Mouse (Mus musculus) spleen, postnatal 36 days (tissue): ENCODE measurements around the gene Gm29609.

Experiments used
- DNase-seq, 2 experiments: peaks; one replicate each; pipeline ENCODE4 v3.0.0; 2022; ENCODE audit warnings: low spot score in 2 of 2, mixed read lengths in 1 of 2

Gm29609 gene

DNA sequence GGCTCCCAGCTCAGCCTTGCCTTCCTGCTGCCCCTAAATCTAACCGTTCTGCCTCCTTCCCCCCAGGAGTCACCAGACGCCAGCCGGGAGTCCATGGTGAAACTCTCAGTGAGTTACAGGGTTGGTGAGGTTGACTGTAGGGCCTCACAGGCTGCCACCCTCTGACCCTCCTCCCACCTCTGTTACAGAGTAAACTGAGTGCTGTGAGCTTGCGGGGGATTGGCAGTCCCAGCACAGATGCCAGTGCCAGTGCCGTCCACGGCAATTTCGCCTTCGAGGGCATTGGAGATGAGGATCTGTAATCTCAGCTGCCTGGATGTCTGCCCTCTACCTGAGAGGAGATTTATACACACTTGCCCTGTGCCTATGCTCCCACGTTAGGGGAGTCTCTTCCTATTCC is 18.5 kb upstream of the Gm29609 start:
- no peak for DNase-seq

DNA sequence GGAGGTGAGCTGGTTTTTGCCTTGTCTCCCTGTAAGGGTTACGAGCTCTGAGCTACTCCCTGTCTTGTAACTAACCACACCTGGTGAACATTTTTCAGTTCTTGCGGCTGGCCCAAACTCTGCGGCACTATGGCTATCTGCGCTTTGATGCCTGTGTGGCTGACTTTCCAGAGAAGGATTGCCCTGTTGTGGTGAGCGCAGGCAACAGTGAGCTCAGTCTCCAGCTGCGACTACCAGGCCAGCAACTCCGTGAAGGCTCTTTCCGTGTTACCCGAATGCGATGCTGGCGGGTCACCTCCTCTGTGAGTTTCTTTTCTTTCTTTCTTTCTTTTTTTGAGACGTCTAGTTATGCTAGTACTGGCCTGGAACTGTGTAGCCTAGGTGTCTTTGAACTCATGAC is 17.4 kb upstream of the Gm29609 start:
- no peak for DNase-seq

DNA sequence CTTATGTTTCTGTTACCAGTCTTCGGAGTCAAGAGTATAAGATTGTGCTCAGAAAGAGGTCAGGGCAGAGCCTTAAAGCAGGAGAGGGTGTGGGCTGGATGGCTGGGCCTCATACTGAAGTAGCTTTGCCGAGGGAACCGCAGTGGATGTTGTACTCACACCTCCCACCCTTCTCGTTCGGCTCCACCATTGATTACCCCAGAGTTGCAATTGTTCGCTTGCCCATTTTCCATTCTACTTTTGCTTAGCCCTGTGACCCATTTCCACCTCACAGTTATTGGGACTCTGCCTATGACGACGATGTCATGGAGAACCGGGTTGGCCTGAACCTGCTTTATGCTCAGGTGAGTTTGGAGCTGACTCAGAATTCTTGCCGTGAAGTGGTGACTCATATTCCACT is 16.5 kb upstream of the Gm29609 start:
- no peak for DNase-seq

DNA sequence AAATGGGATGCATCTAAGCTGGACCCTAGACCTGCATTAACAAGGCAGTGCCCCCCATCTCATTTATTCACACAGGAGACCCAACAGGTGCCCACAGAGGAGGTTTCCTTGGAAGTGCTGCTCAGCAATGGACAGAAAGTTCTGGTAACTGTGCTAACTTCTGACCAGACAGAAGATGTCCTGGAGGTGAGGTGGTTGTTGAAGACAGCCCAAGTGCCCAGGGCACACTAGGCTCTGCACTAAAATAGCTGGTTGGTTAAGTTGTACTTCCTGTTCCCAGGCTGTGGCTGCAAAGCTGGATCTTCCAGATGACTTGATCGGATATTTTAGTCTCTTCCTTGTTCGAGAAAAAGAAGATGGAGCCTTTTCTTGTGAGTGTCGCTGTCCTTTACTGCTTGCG is 16.0 kb upstream of the Gm29609 start:
- DNase-seq: no peak

- no peak for DNase-seq
Measured at GRCm38 (mm10) chr5:31194486-31195485, 15.1 kb upstream of the Gm29609 start.

- DNase-seq: no peak
Measured at GRCm38 (mm10) chr5:31193631-31194281, 14.0 kb upstream of the Gm29609 start.

DNA sequence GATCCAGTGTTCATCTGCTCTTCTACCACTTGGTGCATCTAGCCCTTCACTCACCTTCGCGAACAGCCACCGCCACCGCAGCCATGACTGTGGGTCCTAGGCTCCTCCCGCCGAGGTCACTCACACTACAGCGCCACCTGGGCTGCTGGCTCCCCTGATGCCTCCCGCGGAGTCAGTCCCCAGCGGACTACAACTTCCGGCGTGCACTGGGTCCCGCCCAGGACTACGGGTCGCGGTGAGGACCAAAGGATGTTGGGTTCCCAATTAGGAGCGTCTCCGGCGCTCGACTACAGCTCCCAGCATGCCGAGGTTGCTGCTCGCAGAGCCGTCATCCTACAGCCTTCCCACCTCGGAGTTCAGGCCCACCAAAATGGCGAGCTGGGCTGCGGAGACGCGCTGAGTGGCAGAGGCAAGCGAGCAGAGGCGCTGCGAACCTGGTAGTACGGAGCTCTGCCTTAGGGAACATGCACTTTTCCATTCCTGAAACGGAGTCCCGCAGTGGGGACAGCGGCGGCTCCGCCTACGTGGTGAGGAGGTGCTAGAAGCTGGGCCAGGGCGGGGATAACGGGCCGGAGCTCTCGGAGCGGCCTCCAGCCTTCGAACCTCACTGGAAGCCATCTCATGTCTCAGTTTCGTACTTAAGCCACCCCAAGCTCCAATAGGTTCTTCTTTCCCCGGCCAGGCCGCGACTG is 13.4 kb upstream of the Gm29609 start, which contains the start of the genes Snx17 and Eif2b4:
Snx17 (plus strand) TSS at position 289 of the 692 bp plus-strand sequence.
Eif2b4 (minus strand) TSS at position 492 of the 692 bp plus-strand sequence.
- DNase-seq: peak; percentile 99 to 100

DNA sequence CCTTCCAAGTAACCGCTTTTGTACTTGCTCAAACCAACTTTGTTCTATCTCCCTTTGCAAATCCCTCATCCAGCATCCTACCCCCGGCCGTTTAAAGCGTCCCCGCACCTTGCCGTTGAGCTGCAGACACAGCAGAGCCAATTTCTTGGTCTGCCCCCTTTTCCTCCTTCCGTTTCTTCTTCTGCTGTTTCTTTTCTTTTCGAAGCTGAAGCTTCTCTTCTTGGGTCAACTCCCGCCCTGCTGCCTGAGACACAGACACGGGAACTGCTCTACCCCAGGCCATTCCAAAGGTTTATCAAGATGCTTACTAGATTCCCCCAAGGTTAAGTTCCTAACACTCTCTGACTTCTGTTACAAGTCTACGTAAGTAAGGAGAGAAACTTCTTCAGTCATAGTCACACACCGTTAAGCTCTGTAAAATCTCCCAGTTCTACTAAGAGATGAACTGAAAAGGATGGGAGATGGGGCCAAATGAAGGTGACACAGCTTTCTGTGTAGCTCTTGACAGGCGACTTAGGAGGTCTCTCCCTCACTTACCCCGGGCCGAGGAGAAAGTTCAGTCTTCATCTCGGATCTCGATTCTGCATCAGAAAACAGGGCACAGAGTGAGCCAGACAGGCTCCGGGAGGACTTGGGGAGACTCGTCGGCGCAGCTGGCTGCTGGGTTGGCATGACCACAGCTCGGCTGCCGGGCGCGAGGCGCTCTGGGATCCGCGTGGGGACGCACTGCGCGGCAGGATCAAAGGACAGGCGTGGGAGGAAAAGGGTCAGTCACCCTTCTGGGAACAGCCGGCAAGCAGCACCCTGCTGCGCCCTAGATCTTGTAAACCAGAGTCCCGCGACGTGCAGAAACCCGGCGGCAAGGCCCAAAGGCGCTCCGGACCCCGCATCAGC is 12.6 kb upstream of the Gm29609 start:
- DNase-seq: no peak

DNA sequence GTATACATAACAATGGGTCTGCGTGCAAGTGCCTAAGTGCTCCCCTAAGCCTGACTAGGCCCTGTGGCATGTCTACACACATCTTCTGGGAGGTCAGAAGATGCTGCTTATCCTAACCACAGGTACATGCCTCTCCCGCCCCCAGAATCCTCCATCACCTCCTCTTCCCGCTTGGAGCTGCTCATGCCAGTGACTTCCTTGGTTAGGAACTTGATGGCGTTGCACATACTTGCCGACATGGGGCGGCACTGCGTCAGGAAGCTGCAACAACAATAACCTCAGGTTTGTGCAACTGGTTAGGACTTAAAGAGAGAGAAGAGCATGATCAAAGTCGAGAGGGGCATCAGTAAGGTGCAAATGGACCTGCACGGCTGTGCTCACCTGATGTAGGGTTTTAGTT is 10.5 kb upstream of the Gm29609 start:
- DNase-seq: no peak

- no peak for DNase-seq
Measured at GRCm38 (mm10) chr5:31188223-31188840, 8.6 kb upstream of the Gm29609 start.

GRCm38 (mm10) chr5:31183678-31184077 is 4.0 kb upstream of the Gm29609 start:
- DNase-seq: no peak

- no peak for DNase-seq
Measured at GRCm38 (mm10) chr5:31181183-31181770, 1.6 kb upstream of the Gm29609 start.

DNA sequence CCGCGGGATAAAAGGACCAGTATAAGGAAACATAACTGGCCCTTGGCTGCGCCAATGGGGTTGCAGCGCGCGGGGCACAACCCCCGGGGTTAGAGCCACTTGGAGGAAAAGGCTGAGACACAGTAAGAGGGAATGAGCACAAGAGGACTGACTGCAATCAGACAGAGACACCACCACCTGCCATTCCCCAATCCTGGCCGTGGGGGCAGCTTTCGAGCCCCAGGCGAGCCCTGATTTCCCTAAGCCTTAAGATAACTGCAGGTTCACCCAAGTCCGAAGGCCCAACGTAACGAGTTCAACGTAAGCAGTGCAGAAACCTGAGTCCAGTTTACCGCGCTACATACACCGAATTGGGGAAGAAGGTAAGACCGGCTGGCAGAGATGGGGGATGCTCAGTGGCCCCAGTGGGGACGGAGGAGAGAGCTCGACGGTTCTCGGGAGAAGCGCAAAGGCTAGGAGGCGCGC is 378 bp downstream of the Gm29609 start:
- DNase-seq: no peak

DNA sequence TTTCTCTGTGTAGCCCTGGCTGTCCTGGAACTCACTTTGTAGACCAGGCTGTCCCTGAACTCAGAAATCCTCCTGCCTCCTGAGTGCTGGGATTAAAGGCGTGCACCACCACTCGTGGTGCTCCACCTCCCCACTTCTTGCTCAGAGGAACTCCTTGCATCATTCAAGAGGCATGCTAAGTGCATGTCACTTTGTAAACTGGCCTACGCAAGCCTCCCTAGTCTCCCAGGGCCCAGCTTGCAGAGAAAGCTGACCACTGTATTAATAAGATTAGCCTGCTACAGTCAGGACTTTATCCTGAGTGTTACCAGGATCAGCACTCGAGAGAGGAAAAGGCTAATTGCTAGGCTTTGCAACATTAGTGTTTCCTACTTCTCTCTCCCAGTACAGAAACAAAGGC is 11.1 kb downstream of the Gm29609 start:
- no peak for DNase-seq

DNA sequence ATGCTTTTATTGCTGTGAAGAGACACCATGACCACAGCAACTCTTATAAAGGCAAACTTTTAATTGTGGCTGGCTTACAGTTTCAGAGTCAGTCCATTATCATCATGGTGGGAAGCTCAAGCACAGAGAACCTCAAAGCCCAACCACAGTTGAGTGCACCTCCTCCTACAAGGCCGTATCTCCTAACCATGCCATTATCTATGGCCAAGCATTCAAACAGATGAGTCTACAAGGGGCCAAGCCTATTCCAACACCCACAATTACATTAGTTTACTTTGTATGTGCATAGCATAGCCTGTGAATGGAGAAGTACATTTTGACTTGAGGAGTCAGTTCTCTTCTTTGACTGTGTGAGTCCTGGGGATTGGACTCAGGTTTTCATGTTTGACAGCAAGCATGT is 14.8 kb downstream of the Gm29609 start:
- DNase-seq: no peak

DNA sequence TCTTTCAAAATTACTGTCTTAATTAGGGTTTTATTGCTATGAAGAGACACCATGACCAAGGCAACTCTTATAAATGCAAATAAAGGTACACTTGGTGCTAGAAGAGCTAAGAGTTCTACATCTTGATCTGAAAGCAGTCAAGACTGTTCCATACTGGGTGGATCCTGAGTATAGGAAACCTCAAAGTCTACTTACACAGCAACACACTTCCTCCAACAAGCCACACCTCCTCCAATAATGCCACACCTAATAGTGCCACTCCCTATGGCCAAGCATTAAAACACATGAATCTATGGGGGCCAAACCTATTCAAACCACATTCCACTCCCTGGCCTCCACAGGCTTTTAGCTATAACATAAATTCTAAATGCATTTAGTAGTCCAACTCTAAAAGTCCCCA is 17.2 kb downstream of the Gm29609 start:
- DNase-seq: no peak

DNA sequence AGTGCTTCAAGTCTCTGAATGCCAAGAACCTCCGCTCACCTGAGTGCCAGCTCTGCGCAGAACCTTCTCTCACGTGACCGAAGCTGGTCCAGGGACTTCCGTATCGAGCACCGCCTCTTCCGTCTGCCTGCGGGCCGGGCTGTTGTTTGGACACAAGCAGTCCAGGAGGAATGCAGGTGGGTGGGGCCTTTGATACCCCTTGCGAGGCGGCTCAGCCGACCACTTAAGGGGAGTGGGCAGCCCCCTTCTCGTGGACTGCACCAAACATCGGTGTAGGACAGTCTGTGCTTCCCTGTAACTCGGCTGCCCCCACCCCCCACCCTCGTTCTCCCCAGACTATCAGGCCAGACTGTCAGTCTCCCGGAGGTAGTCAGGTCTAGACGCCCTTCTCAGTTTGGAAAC is 25.6 kb downstream of the Gm29609 start, which contains the start of gene Mpv17:
Mpv17 (minus strand) TSS at position 100 of the 402 bp plus-strand sequence.
- peak; percentile 78 to 84 for DNase-seq

- DNase-seq: no peak
Measured at GRCm38 (mm10) chr5:31153516-31154151, 26.1 kb downstream of the Gm29609 start.

DNA sequence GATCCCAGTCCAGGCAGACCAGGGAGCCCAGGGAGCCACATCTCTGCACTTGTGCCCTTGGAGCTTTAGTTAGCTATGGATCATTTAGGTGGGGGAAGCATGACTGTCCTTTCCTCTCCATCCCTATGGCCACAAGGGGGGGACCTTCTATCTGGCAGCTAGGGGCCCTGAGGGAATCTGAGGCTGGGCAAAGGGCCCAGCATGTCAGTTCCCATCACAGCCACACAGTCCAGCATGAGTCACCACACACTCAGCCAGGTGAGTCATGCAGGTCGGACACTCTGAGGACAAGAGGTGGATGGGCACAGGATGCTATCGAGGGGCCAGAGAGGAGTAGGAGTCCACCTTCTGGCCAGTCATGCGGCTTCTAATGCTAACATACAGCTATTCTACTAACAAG is 28.0 kb downstream of the Gm29609 start:
- DNase-seq: no peak

DNA sequence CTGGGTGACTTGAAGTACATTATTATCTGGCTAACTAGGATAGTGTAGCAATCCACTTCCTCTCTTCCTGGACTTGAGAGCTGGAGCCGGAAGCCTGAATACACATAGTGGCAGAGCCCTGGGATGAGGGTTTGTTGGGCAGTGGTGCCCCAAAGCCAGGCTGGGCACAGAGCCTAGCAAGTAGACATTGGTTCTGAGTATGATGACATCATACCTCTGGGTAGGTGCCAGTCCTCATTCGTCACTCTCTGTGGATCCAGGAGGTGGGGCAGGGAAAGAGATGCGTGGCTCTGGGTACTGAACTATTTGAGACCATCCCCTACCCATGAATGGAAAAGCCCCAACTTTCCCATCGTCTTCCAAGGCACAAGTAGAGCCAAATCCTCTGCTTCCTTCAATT is 29.9 kb downstream of the Gm29609 start:
- DNase-seq: no peak
